Comparison of ENCODE assay signal across 8 mouse cellular contexts in genomic region chr14:64546787-64547186, GRCm38 (mm10).
A peak's percentile ranks its signal among the peaks of the same experiment; 100 is the strongest.
DNase-seq lines count a peak whose midpoint lies in the region; ATAC-seq and TF ChIP-seq lines count a peak whose summit lies in the region.

No protein-coding gene starts in this region.

- H3K4me3 ChIP-seq in gastrocnemius, adult 2 months, result no peak overlapping the region
- no peak overlapping the region for H3K4me3 ChIP-seq in limb, embryonic 14.5 days (replicated peaks; ENCODE audit: low read length)
- H3K4me3 ChIP-seq in midbrain, embryonic 16.5 days (ENCODE audit: low read depth, low read length), result no peak overlapping the region

- no peak overlapping the region for H3K9ac ChIP-seq in limb, embryonic 14.5 days (ENCODE audit: low read depth, low read length, severe bottlenecking)
- no peak overlapping the region for H3K9ac ChIP-seq in midbrain, embryonic 16.5 days (ENCODE audit: low read depth, low read length)

- DNase-seq in gastrocnemius, adult 2 months, result peak; percentile 19
- no peak for DNase-seq in gastrocnemius, adult 18-20 months (ENCODE audit: low spot score)
- DNase-seq in Muller cell, postnatal 12 days (ENCODE audit: inconsistent ontology term), result peak; percentile 52
- DNase-seq in forelimb bud, embryonic 11.5 days (ENCODE audit: low read depth, low spot score), result peak; percentile 67
- DNase-seq in limb, embryonic 14.5 days (ENCODE audit: low spot score), result peak; percentile 82
- peak; percentile 14 for DNase-seq in thymus, postnatal 0 days (ENCODE audit: low spot score)
- no peak for DNase-seq in cerebellum, postnatal 25 days

- H3K27ac ChIP-seq in gastrocnemius, adult 2 months, result no peak overlapping the region
- no peak overlapping the region for H3K27ac ChIP-seq in limb, embryonic 14.5 days (replicated peaks; ENCODE audit: low read depth, low read length)
- H3K27ac ChIP-seq in midbrain, embryonic 16.5 days (ENCODE audit: low read length), result no peak overlapping the region

- 4% methylated on average over 4 of the region's 4 CpGs for WGBS in limb, embryonic 14.5 days
- 6% methylated on average over 4 of the region's 4 CpGs for WGBS in midbrain, embryonic 16.5 days

- no peaks in the 10 kb centered on the region for H3K36me3 ChIP-seq in limb, embryonic 14.5 days (ENCODE audit: control insufficient read depth, insufficient read depth, low read length)
- H3K36me3 ChIP-seq in midbrain, embryonic 16.5 days (ENCODE audit: control insufficient read depth, insufficient read depth, low read length), result no peaks in the 10 kb centered on the region

- no peak for TF ChIP-seq POLR2A in limb, embryonic 14.5 days (IDR thresholded peaks at IDR 0.05; ENCODE audit: borderline replicate concordance, extremely low read depth, insufficient read depth, insufficient read length)

- no peak overlapping the region for H3K4me2 ChIP-seq in limb, embryonic 14.5 days (replicated peaks; ENCODE audit: low read depth, low read length, severe bottlenecking)
- H3K4me2 ChIP-seq in midbrain, embryonic 16.5 days (ENCODE audit: low read length), result no peak overlapping the region

- H3K9me3 ChIP-seq in limb, embryonic 14.5 days (ENCODE audit: control insufficient read depth, low read length), result no peaks in the 10 kb centered on the region
- no peaks in the 10 kb centered on the region for H3K9me3 ChIP-seq in midbrain, embryonic 16.5 days (replicated peaks; ENCODE audit: control insufficient read depth, low read length, poor library complexity, severe bottlenecking)

- H3K27me3 ChIP-seq in limb, embryonic 14.5 days (ENCODE audit: control insufficient read depth, insufficient read depth, low read length), result no peaks in the 10 kb centered on the region
- H3K27me3 ChIP-seq in midbrain, embryonic 16.5 days (ENCODE audit: control insufficient read depth, insufficient read depth, low read depth, low read length), result no peaks in the 10 kb centered on the region

- no peak for ATAC-seq in limb, embryonic 14.5 days (ENCODE audit: low FRiP score, low read depth)
- ATAC-seq in midbrain, embryonic 16.5 days, result no peak

- no peaks in the 10 kb centered on the region for H3K4me1 ChIP-seq in limb, embryonic 14.5 days (ENCODE audit: control insufficient read depth, insufficient read depth, low read length)
- H3K4me1 ChIP-seq in midbrain, embryonic 16.5 days (ENCODE audit: control insufficient read depth, insufficient read depth, low read length), result no peaks in the 10 kb centered on the region

- intact Hi-C loops in gastrocnemius, adult 2 months (cut with DNase I), result no loop called here

- TF ChIP-seq CTCF in gastrocnemius, adult 2 months (IDR thresholded peaks at IDR 0.05), result no peak

Comparison
In these comparisons a context has a peak if more than half of its experiments do, and no peak if none do; other contexts are left out.
1. DNase-seq: peak in gastrocnemius, adult 2 months (single experiment), Muller cell, postnatal 12 days (single experiment), forelimb bud, embryonic 11.5 days (single experiment), limb, embryonic 14.5 days (single experiment) and thymus, postnatal 0 days (single experiment); none in gastrocnemius, adult 18-20 months (single experiment) and cerebellum, postnatal 25 days (0 of 2).